ENCODE assay signal across 8 mouse cellular contexts in the genomic region with DNA sequence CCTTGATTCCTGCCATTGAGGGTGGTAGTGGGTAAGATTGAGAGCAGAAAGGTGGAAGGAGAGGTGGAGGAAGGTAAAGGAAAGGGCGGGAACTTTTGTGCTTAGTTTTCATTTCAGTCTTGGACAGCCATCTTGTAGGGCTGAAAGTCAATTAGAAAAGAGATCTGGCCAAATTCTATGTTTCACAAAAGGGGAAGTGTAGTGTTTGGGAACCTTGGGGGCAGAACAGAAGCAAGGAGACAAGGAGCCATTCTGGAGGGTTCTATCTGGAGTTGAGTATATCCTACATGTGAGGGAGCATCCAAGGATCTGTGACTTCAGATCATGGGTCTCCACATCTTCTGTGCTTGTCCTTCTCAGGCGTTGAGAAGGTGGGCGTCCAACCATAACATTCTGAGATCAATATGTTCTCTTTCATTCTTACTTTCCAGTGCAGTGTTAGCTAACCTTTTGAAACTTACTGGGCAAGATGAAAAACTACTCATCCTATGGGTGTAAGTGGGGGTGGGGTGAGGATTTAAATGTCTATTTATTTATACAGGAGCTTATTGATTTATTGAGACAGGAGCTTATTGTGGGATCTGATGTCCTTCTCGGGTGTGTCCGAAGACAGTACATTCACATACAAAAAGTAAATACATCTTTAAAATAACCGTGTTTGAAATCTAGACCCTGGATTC. TPM values are rescaled to one million over a fixed set of nuclear protein-coding genes. Genes with fewer than 3 reads are reported as not detected.
DNase-seq lines count a peak whose midpoint lies in the region; ATAC-seq and TF ChIP-seq lines count a peak whose summit lies in the region.

No protein-coding gene starts in this region.

- H3K4me3 ChIP-seq in lung, adult 2 months (replicated peaks; ENCODE audit: extremely low read depth, low read depth, low read length) = peak overlapping the region; percentile 95
- peak overlapping the region; percentile 100 for H3K4me3 ChIP-seq in hindbrain, embryonic 15.5 days
- H3K4me3 ChIP-seq in neural tube, embryonic 12.5 days = peak overlapping the region; percentile 95

- H3K4me1 ChIP-seq in lung, adult 2 months (ENCODE audit: control insufficient read depth, insufficient read depth, low read length) = peaks cover 8% of the 10 kb centered on the region
- H3K4me1 ChIP-seq in hindbrain, embryonic 15.5 days (replicated peaks) = peaks cover 43% of the 10 kb centered on the region
- H3K4me1 ChIP-seq in neural tube, embryonic 12.5 days = peaks cover 19% of the 10 kb centered on the region

- H3K27me3 ChIP-seq in hindbrain, embryonic 15.5 days = no peaks in the 10 kb centered on the region
- no peaks in the 10 kb centered on the region for H3K27me3 ChIP-seq in neural tube, embryonic 12.5 days (replicated peaks)

- H3K9ac ChIP-seq in hindbrain, embryonic 15.5 days = peak overlapping the region; percentile 90
- H3K9ac ChIP-seq in neural tube, embryonic 12.5 days = peak overlapping the region; percentile 97

- peak overlapping the region; percentile 92 for H3K4me2 ChIP-seq in hindbrain, embryonic 15.5 days
- H3K4me2 ChIP-seq in neural tube, embryonic 12.5 days (replicated peaks) = peak overlapping the region; percentile 87

- 43% methylated on average over 6 of the region's 6 CpGs for whole genome bisulfite sequencing in lung, adult 2 months
- 54% methylated on average over 6 of the region's 6 CpGs for WGBS in hindbrain, embryonic 15.5 days
- 51% methylated on average over 6 of the region's 6 CpGs for WGBS in neural tube, embryonic 12.5 days

- H3K9me3 ChIP-seq in hindbrain, embryonic 15.5 days = no peaks in the 10 kb centered on the region
- no peaks in the 10 kb centered on the region for H3K9me3 ChIP-seq in neural tube, embryonic 12.5 days

- TF ChIP-seq CTCF in lung, adult 2 months (IDR thresholded peaks at IDR 0.05; ENCODE audit: insufficient read depth, low read length) = no peak

- no peak for DNase-seq in lung, adult 2 months
- DNase-seq in lung, postnatal 4 days = no peak
- peak; percentile 24 for DNase-seq in c-Kit-positive CD71-positive TER-119-positive erythroid progenitor cells, embryonic 14.5 days (ENCODE audit: low spot score)
- DNase-seq in layer of hippocampus, adult 18-20 months (ENCODE audit: low spot score in 2 of 2) = no peak
- DNase-seq in layer of hippocampus, adult 9-10 months (ENCODE audit: low spot score) = no peak
- DNase-seq in cerebellum, adult 9-11 months = no peak

- TF ChIP-seq POLR2A in lung, adult 2 months (IDR thresholded peaks at IDR 0.05; ENCODE audit: borderline replicate concordance, extremely low read depth, low read depth, low read length) = no peak

- no peak for ATAC-seq in hindbrain, embryonic 15.5 days (ENCODE audit: low FRiP score, low read depth)
- peak; percentile 22; the same call in 1 of the 2 replicates for ATAC-seq in neural tube, embryonic 12.5 days (ENCODE audit: low FRiP score, low read depth)

- no peaks in the 10 kb centered on the region for H3K36me3 ChIP-seq in hindbrain, embryonic 15.5 days
- H3K36me3 ChIP-seq in neural tube, embryonic 12.5 days = no peaks in the 10 kb centered on the region

- peak overlapping the region; percentile 97 for H3K27ac ChIP-seq in hindbrain, embryonic 15.5 days (replicated peaks)
- peak overlapping the region; percentile 89; the same call in 1 of the 2 replicates for H3K27ac ChIP-seq in neural tube, embryonic 12.5 days

RNA-seq across cellular contexts. Expression of gene Dnajb6, which starts 0.5 kb away (rescaled TPM):
- 29.4 and 58.0 TPM in 2 replicates for polyA plus RNA-seq in lung, adult 2 months (2012; rRNA removed)
- 269 and 274 TPM in 2 replicates for polyA plus RNA-seq in hindbrain, embryonic 15.5 days (2015; fragmentation: Nextera tagmentation; extraction: Ambion mirVana)
- 247 and 271 TPM in 2 replicates for polyA plus RNA-seq in neural tube, embryonic 12.5 days (2016; fragmentation: Nextera tagmentation; extraction: Ambion mirVana)
- total RNA-seq in layer of hippocampus, adult 18-20 months (2021) = 100 to 1,000 TPM; 164 to 167 TPM

RNA-seq across cellular contexts. Expression of gene Gm5129, which starts 0.8 kb away (rescaled TPM):
- polyA plus RNA-seq in lung, adult 2 months (2012; rRNA removed) = not detected in 2 replicates
- polyA plus RNA-seq in hindbrain, embryonic 15.5 days (2015; fragmentation: Nextera tagmentation; extraction: Ambion mirVana) = not detected in 2 replicates
- polyA plus RNA-seq in neural tube, embryonic 12.5 days (2016; fragmentation: Nextera tagmentation; extraction: Ambion mirVana) = not detected in 2 replicates
- not detected for total RNA-seq in layer of hippocampus, adult 18-20 months (2021)
